Mouse (Mus musculus): ENCODE results near the gene Rims4.

DNA sequence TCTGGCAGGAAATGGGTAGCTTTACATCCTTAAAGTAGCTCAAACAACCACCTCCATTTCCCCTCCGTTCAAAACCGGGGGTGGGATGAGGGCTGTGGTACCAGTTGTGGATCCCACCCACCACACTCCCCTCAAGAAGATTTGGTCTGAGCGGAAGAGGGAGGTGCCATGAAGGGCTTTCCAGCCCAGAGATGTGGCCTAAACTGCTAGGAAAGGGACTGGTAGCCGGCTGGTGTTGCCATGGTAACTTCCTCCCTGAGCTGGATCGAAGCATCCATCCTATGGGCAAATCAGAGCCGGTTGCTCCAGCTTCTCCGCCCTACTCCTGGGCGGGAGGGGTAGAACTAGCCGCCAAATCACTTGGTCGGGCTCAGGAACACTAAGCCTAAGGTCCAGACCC is 4.4 kb downstream of the Rims4 start:
- TF ChIP-seq POLR2A (IDR thresholded peaks at IDR 0.05; ENCODE audit: extremely low read depth, insufficient read depth, low read length) (peak; percentile 68), CTCF (IDR thresholded peaks at IDR 0.05; ENCODE audit: extremely low read depth, insufficient read depth, low read length) (no peak)
